Mouse (Mus musculus): ENCODE measurements around the gene Fam193a. TPM values are rescaled to one million over a fixed set of nuclear protein-coding genes. Genes with fewer than 3 reads are reported as not detected.

The Fam193a gene
- polyA plus RNA-seq, 1 experiment from 2014 or later: 7.5 TPM

- 94% methylated on average over 6 of the region's 6 CpGs for WGBS
- ATAC-seq (ENCODE audit: extremely low read depth, insufficient number of reproducible peaks, low FRiP score, low TSS enrichment): no peak
Measured at GRCm38 (mm10) chr5:34461841-34462240, 92.1 kb downstream of the Fam193a start.

DNA sequence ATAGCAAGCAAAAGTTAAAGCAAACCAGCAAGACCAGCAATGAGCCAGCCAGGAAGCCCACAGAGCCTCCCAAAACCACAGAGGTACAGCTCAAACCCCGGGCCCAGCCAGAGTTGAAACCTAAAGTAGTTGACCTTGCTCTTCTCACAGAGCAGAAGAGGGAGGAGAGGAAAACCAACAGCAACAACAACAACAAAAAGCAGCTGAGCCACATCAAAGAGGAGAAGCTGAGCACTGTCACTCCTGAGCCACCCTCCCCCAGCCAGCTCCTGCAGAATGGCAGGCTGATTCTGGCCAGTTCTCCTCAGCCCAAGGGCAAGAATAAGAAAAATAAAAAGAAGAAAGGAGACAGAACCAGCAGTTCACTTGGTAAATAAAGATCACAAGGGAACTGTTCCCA is 96.3 kb downstream of the Fam193a start:
- H3K9ac ChIP-seq: no peak overlapping the region
- WGBS: 88% methylated on average over 1 of the region's 1 CpGs
- H3K9me3 ChIP-seq: no peaks in the 10 kb centered on the region
- no peak overlapping the region for H3K4me3 ChIP-seq
- no peaks in the 10 kb centered on the region for H3K27me3 ChIP-seq (replicated peaks)
- no peaks in the 10 kb centered on the region for H3K4me1 ChIP-seq
- no peak overlapping the region for H3K27ac ChIP-seq (replicated peaks)
- H3K36me3 ChIP-seq: peaks cover 88% of the 10 kb centered on the region
- ATAC-seq (ENCODE audit: extremely low read depth, insufficient number of reproducible peaks, low FRiP score, low TSS enrichment): no peak
- H3K4me2 ChIP-seq: no peak overlapping the region

More at GRCm38 (mm10) chr5:34461841-34462240, 92.1 kb downstream of the Fam193a start:
- Histone ChIP-seq H3K27me3 (replicated peaks) (no peaks in the 10 kb centered on the region), H3K4me2 (no peak overlapping the region), H3K9me3 (no peaks in the 10 kb centered on the region), H3K27ac (replicated peaks) (no peak overlapping the region), H3K4me3 (no peak overlapping the region), H3K4me1 (no peaks in the 10 kb centered on the region), H3K9ac (no peak overlapping the region), H3K36me3 (peaks cover 97% of the 10 kb centered on the region)

DNA sequence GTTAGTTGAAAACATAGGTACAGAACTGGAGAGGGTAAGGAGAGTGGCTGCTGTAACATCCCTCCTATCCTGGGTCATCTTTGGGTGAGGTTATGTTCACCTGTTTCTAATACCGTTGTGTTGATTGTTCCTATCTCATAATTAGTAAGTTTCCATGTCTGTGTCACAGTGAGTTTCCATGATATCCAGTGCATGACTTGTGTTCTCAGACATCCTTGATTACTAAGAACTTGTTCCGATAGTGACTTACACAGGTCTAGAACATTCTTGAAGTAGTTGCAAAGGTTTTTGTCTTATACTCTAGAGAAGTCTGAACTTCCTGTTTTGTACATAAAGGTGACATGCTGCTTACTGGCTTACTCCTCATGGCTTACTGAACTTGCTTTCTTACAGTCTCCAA is 96.9 kb downstream of the Fam193a start:
- Histone ChIP-seq H3K4me2 (no peak overlapping the region), H3K27ac (replicated peaks) (no peak overlapping the region), H3K27me3 (replicated peaks) (no peaks in the 10 kb centered on the region), H3K9me3 (no peaks in the 10 kb centered on the region), H3K4me3 (no peak overlapping the region), H3K36me3 (peaks cover 85% of the 10 kb centered on the region), H3K4me1 (no peaks in the 10 kb centered on the region), H3K9ac (no peak overlapping the region)
- 87% methylated on average over 2 of the region's 2 CpGs for WGBS
- ATAC-seq (ENCODE audit: extremely low read depth, insufficient number of reproducible peaks, low FRiP score, low TSS enrichment): no peak

DNA sequence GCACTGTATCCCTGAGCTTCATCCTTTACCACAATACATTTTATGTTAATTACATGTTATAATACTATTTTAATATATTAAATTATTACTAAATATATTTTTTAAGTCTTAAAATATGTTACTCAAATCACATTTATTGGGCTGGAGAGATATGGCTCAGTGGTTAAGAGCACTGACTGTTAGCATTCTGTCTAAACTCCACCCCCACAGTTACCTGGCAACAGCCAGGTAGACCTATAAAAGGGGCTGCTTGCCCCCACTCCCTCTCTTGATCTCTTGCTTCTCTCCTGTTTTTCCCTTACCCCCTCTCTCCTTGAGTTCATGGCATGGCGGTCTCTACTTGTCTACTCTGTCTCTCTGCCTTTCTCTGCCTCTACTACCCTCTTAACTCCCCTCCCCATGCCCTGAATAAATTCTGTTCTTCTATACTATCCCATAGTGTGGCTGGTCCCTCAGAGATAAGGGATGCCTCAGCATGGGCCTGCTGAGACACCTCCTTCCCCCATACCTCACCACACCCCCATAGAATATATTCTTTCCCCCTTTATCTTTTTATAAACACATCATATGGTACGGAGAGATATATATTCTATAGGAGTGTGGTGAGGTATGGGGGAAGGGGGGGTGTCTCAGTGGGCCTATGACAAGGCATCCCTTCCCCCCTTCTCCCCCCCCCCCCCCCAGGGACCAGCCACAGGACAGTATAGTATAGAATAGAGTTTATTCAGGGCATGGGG is 98.5 kb downstream of the Fam193a start:
- no peak for ATAC-seq (ENCODE audit: extremely low read depth, insufficient number of reproducible peaks, low FRiP score, low TSS enrichment)
- Histone ChIP-seq H3K27me3 (replicated peaks) (no peaks in the 10 kb centered on the region), H3K36me3 (peaks cover 79% of the 10 kb centered on the region)

DNA sequence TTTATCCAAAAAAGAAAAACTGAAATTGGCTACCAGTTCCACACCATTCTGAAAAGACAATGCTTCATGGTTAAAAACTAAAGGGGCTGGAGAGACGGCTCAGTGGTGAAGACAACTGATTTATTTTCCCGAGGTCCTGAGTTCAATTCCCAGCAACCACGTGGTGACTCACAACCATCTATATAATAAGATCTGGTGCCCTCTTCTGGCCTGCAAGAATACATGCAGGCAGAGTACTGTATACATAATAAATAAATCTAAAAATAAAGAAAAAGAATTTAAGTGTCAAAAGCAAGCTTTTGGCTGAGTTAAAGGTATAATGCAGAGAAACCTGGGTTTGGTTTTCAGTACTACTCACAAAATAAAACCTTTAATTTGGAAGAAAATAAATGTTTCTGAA is 111.2 kb downstream of the Fam193a start:
- 82% methylated on average over 3 of the region's 3 CpGs for WGBS
- peaks cover 89% of the 10 kb centered on the region for H3K36me3 ChIP-seq

More for the DNA sequence above, 98.5 kb downstream of the Fam193a start:
- no peak overlapping the region for H3K4me3 ChIP-seq
- H3K27ac ChIP-seq (replicated peaks): no peak overlapping the region
- no peak overlapping the region for H3K9ac ChIP-seq
- no peaks in the 10 kb centered on the region for H3K9me3 ChIP-seq
- H3K4me2 ChIP-seq: no peak overlapping the region
- 92% methylated on average over 2 of the region's 2 CpGs for WGBS
- H3K4me1 ChIP-seq: no peaks in the 10 kb centered on the region

DNA sequence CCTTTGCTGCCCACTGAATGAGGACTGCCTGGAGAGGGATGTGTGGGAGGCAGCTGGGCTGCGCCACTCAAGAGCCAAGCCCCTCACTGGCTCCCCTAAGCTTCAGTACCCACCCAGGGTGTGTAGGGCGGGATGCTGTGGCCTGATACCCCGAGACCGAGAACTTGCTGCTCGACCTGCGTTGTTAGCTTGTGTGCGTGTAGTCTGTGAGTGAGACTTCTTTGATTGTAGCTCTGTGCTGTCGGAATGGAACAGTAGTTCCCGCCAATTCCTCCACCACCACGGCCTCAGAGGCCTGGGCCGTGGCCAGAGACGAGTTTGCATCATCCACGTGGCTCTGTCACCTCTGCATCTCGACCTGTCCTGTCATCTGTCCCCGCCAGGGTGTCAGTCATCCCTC is 116.0 kb downstream of the Fam193a start:
- Histone ChIP-seq H3K9me3 (peaks cover under 1% of the 10 kb centered on the region; the same call in 1 of the 2 replicates), H3K27ac (replicated peaks) (no peak overlapping the region), H3K9ac (no peak overlapping the region), H3K4me1 (peaks cover 6% of the 10 kb centered on the region; the same call in 1 of the 2 replicates), H3K27me3 (replicated peaks) (no peaks in the 10 kb centered on the region), H3K4me3 (no peak overlapping the region), H3K4me2 (no peak overlapping the region), H3K36me3 (peaks cover 61% of the 10 kb centered on the region)
- no peak for ATAC-seq (ENCODE audit: extremely low read depth, insufficient number of reproducible peaks, low FRiP score, low TSS enrichment)
- WGBS: 85% methylated on average over 15 of the region's 15 CpGs

More for the DNA sequence above, 111.2 kb downstream of the Fam193a start:
- Histone ChIP-seq H3K9ac (no peak overlapping the region), H3K4me1 (no peaks in the 10 kb centered on the region), H3K27ac (replicated peaks) (no peak overlapping the region), H3K9me3 (peaks cover 4% of the 10 kb centered on the region; the same call in 1 of the 2 replicates), H3K27me3 (replicated peaks) (no peaks in the 10 kb centered on the region), H3K4me2 (no peak overlapping the region), H3K4me3 (no peak overlapping the region)
- ATAC-seq (ENCODE audit: extremely low read depth, insufficient number of reproducible peaks, low FRiP score, low TSS enrichment): no peak

DNA sequence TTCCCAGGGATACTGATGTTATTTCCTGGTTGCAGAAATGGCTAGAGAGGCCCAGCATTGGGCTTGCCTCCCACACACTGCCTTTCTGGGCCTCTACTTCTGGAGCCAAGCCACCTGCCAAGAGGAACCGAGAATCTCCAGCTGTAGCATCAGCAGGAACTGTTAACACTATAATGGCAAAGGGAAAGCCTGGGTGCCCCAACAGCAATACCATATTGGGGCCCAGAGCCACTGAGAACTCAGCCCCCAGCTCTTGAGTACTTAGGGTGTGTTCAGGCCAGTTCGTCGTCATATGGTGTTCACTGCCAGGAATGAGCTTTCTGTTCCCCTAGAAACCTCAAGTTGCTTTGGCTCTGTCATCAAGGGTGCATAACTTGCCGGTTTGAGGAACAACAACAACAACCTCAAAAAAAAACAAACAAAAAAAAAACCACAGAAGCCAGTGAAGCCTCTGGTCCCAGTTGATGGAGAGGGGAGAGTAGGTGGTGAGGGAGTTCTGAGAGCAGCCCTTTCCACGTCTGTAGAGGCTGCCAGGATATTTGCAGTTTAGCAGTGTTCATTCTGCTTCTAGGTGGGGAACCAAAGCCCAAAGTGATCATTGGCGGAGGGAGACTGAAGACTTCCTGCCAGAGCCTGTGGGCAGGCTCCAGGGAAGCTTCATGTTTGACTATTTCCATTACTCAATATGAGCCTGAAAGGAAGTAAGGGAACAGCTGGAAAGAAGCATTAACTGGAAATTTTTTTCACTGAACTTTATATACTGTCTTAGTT is 117.8 kb downstream of the Fam193a start:
- 68% methylated on average over 6 of the region's 6 CpGs for WGBS
- H3K4me3 ChIP-seq: no peak overlapping the region
- H3K4me1 ChIP-seq: peaks cover 6% of the 10 kb centered on the region; the same call in 1 of the 2 replicates
- H3K9me3 ChIP-seq: no peaks in the 10 kb centered on the region
- H3K27me3 ChIP-seq (replicated peaks): no peaks in the 10 kb centered on the region
- H3K4me2 ChIP-seq: no peak overlapping the region
- peaks cover 44% of the 10 kb centered on the region for H3K36me3 ChIP-seq
- ATAC-seq (ENCODE audit: extremely low read depth, insufficient number of reproducible peaks, low FRiP score, low TSS enrichment): no peak
- no peak overlapping the region for H3K9ac ChIP-seq
- no peak overlapping the region for H3K27ac ChIP-seq (replicated peaks)

DNA sequence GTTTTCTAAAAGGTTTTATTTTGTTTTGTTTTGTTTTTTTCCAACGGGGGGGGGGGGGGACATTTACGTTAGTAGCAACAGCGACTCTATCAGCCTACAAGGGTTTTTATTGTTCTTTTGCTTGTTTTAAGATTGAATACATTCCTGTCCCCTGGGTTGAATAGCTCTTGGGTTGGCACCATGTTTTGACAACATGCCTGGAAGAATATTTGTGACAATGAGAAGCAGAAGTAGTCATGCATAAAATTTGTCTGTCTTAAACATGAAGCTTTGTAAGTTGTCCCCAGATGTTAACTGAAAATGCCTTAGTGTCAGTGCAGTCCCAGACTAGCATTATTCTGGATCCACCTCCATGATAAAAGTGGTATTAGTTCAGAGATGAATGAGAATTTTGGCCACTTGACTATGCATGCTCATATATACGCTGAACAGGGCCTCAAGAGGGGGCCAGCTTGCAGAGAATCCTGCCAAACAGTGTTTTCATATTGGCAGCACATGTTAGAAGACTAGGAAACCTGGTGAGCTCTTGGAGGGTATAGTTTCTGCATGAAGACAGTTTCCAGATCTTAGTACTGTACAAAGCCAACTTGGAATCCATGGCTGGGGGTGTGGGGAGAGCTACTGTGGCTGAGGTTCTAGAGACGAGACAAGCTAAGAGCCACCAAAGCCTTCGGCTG is 119.1 kb downstream of the Fam193a start:
- no peaks in the 10 kb centered on the region for H3K9me3 ChIP-seq
- H3K36me3 ChIP-seq: peaks cover 39% of the 10 kb centered on the region
- H3K4me3 ChIP-seq: no peak overlapping the region
- no peak overlapping the region for H3K9ac ChIP-seq
- no peak for ATAC-seq (ENCODE audit: extremely low read depth, insufficient number of reproducible peaks, low FRiP score, low TSS enrichment)
- H3K4me1 ChIP-seq: peaks cover 6% of the 10 kb centered on the region; the same call in 1 of the 2 replicates
- no peaks in the 10 kb centered on the region for H3K27me3 ChIP-seq (replicated peaks)
- WGBS: 75% methylated on average over 6 of the region's 6 CpGs
- H3K27ac ChIP-seq (replicated peaks): no peak overlapping the region
- H3K4me2 ChIP-seq: no peak overlapping the region

- 82% methylated on average over 3 of the region's 3 CpGs for WGBS
- H3K4me1 ChIP-seq: peaks cover 6% of the 10 kb centered on the region; the same call in 1 of the 2 replicates
- no peak overlapping the region for H3K4me2 ChIP-seq
- H3K27me3 ChIP-seq (replicated peaks): no peaks in the 10 kb centered on the region
- H3K9ac ChIP-seq: no peak overlapping the region
- peaks cover 33% of the 10 kb centered on the region for H3K36me3 ChIP-seq
- H3K4me3 ChIP-seq: no peak overlapping the region
- no peaks in the 10 kb centered on the region for H3K9me3 ChIP-seq
- H3K27ac ChIP-seq (replicated peaks): no peak overlapping the region
- no peak for ATAC-seq (ENCODE audit: extremely low read depth, insufficient number of reproducible peaks, low FRiP score, low TSS enrichment)
Measured at GRCm38 (mm10) chr5:34489418-34489787, 119.7 kb downstream of the Fam193a start.

GRCm38 (mm10) chr5:34496745-34497144 is 127.0 kb downstream of the Fam193a start:
- Histone ChIP-seq H3K4me2 (no peak overlapping the region), H3K4me3 (no peak overlapping the region), H3K9me3 (no peaks in the 10 kb centered on the region), H3K36me3 (peaks cover 32% of the 10 kb centered on the region), H3K4me1 (peaks cover 6% of the 10 kb centered on the region; the same call in 1 of the 2 replicates), H3K27ac (replicated peaks) (no peak overlapping the region), H3K9ac (no peak overlapping the region), H3K27me3 (replicated peaks) (no peaks in the 10 kb centered on the region)
- WGBS: 81% methylated on average over 6 of the region's 6 CpGs
- ATAC-seq (ENCODE audit: extremely low read depth, insufficient number of reproducible peaks, low FRiP score, low TSS enrichment): no peak

- Histone ChIP-seq H3K9me3 (no peaks in the 10 kb centered on the region), H3K4me1 (peaks cover 6% of the 10 kb centered on the region; the same call in 1 of the 2 replicates), H3K27me3 (replicated peaks) (no peaks in the 10 kb centered on the region), H3K27ac (replicated peaks) (no peak overlapping the region), H3K36me3 (peaks cover 41% of the 10 kb centered on the region), H3K4me3 (no peak overlapping the region), H3K9ac (no peak overlapping the region), H3K4me2 (no peak overlapping the region)
- 49% methylated on average over 5 of the region's 5 CpGs for whole genome bisulfite sequencing
- ATAC-seq (ENCODE audit: extremely low read depth, insufficient number of reproducible peaks, low FRiP score, low TSS enrichment): no peak
Measured at GRCm38 (mm10) chr5:34500886-34501285, 131.2 kb downstream of the Fam193a start.

All from heart, embryonic 13.5 days (tissue).